Mouse (Mus musculus) neural tube, embryonic 10.5 days (tissue): ENCODE data around the gene Ap4e1.
A peak's percentile ranks its signal among the peaks of the same experiment; 100 is the strongest.

Source experiments
- DNase-seq: peaks from one replicate; pipeline ENCODE4 v3.0.0-alpha.2; 2017; ENCODE audit warnings: low spot score; ENCODE audit errors: extremely low spot score

Gene Ap4e1

DNA sequence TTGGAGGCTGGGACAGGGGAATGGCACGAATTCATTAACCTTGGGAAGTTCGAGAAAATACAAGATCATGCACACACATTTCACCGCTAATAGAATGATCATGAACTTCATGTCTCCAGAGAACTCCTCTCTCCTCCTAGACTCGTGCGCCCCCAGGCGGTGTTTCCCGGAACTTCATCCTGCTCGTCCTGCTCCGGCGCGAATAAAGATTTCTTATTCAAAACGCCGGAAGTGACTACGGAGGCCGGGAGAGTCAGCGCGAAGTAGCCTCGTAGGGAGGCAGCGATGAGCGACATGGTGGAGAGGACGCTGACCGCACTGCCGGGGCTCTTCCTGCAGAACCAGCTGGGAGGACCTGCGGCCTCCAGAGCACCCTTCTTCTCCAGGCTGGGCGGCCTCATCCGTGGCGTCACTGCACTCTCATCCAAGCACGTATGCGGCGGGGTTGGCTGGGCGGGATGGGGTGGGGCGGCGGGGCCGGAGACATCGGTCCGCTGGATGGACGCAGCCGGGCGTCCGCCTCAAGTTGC lies at the start of gene Ap4e1:
Gene Ap4e1 (plus strand): TSS at position 249 of the 530 bp plus-strand sequence.
- peak; percentile 99 for DNase-seq

DNA sequence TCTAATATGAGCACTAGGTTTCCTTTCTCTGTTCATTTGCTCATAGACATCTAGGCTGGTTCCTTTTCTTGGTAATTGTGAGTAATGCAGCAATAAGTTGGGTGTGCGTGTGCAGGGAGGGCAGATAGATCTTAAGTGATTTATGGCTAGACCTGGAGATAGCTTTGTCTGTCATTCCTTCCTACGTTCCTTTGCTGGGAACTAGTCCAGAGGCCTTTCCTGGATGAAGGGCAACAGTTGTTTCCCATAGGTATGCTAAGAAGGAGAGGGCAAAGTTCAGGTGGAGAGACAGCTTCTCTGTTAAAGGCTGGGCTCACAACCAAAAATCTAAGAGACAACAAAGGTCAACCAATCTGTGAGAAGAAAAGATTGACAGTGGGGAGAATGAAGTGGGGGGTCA lies 46.8 kb upstream of the Ap4e1 start:
- no peak for DNase-seq

GRCm38 (mm10) chr2:126977428-126977827 lies 31.1 kb upstream of the Ap4e1 start:
- no peak for DNase-seq

GRCm38 (mm10) chr2:126983221-126983620 lies 25.3 kb upstream of the Ap4e1 start:
- no peak for DNase-seq

DNA sequence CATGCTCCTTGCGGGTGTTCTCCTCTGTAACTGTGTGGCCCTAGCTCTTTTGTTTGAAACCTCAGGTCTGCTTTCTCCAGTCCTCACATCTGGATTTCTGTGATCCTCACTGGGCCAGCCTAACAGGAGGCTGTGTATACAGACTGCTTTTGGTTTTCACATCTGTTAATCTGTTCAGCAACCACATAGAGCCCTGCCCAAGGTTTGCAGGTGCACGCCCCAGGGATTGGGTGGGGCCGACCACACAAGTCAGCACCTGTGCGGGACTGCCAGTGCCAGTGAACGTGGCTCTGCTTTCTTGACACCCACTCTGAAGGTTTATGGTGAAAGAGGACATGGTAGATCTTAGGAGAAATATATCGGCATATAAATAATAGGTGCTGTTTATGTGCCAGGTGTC lies 18.6 kb upstream of the Ap4e1 start:
- DNase-seq: no peak

- no peak for DNase-seq
Measured at GRCm38 (mm10) chr2:126992742-126993141, 15.8 kb upstream of the Ap4e1 start.

- no peak for DNase-seq
Measured at GRCm38 (mm10) chr2:126994384-126995166, 13.9 kb upstream of the Ap4e1 start.

DNA sequence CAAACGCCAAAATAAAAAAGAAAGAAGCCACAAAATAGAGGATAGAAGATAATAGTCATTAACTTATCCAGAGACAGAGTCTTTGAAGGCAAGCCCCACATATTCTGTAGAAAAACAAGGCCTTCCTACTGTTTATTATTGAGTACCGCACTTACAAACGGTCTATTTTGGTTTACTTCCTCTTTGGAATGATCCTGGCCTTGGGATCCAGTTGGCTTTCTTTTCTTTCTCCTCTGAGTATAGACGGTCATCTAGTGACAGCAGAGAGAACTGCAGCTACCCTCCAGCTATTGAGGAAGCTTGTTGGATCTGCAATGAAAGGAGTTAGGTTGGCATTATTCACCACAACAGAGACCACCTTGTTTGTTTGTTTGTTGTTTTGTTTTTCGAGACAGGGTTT lies 11.8 kb upstream of the Ap4e1 start:
- no peak for DNase-seq

- DNase-seq: no peak
Measured at GRCm38 (mm10) chr2:126998219-126998618, 10.3 kb upstream of the Ap4e1 start.

GRCm38 (mm10) chr2:127000406-127001324 lies 7.9 kb upstream of the Ap4e1 start:
- DNase-seq: no peak

DNA sequence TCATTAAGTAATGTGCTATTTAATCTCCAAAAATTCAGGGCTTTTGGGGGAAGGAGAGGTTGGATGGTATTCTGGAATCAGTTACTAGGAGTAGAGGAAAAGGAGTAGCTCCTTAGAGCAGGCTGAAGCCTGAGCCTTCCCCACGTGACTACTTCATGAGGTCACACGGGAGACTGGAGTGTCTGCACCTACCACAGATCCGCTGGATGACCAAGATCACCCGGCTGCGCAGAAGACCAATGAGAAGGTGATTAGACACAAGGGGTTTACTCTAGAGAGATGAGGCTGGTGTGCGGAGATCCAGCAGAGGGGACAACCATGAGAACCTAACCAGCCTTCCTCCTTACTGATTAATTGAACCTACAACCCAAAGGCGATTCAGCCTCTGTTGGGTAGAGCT lies 4.5 kb upstream of the Ap4e1 start:
- DNase-seq: no peak

GRCm38 (mm10) chr2:127006634-127007370 lies 1.7 kb upstream of the Ap4e1 start:
- DNase-seq: peak; percentile 39

DNA sequence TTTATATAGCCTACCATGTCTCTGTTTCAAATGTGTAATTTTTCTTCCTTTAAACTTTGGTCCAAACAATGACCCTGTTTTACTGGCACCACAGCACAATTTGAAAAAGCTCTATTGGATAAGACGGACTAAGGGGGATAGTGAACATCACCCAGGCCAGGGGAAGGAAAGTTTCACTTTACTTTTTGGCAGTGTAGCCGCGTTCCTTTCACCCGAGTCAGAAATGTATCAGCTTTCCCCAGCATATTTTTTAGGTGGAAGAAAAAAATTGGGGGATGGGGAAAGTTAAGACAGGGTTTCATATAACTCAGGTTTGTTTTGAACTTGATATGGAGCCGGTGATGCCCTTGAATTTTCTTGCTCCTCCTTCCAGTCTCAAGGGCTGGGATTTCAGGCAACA lies 1.0 kb upstream of the Ap4e1 start:
- DNase-seq: no peak

DNA sequence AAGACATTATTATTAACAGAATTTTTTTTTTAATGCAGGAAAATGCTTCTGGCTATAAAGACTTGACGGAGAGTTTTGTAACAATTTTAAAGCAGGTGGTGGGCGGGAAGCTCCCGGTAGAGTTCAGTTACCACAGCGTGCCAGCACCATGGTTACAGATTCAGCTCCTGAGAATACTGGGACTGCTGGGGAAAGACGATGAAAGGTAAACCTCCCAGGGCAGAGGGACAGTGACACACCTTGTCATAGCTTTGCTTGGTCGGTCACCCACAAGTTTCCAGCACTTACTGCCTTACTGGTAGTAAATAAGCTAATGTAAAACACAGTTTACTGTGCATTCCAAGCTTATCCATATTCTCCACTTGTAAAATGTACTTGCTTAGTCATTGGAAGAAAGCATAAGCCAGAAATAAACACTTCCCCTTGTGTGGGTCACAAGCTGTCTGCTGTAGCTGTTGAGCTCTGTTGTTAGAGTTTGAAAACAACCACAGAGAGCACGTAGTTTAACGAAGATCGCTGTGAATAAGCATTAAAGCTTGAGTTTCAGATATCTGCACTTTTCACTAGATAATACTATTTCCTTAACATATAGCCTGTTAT lies 26.6 kb downstream of the Ap4e1 start:
- DNase-seq: no peak

DNA sequence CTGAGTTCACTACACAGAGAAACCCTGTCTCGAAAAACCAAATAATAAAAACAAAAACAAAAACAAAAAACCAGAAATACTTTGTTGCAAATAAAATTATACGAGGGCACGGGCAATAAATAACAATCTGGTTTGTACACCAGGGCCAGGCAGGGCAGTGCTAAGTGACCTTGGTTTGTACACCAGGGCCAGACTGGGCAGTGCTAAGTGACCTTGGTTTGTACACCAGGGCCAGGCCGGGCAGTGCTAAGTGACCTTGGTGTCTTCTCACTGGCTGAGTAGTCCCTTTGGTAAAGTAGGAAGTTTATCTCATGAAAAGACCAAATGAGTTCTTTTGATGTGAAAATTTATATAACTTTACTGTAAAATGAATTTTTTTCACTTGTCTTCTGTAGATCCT lies 28.8 kb downstream of the Ap4e1 start:
- no peak for DNase-seq

- no peak for DNase-seq
Measured at GRCm38 (mm10) chr2:127061471-127061870, 53.0 kb downstream of the Ap4e1 start.

- DNase-seq: no peak
Measured at GRCm38 (mm10) chr2:127068806-127069205, 60.3 kb downstream of the Ap4e1 start.

DNA sequence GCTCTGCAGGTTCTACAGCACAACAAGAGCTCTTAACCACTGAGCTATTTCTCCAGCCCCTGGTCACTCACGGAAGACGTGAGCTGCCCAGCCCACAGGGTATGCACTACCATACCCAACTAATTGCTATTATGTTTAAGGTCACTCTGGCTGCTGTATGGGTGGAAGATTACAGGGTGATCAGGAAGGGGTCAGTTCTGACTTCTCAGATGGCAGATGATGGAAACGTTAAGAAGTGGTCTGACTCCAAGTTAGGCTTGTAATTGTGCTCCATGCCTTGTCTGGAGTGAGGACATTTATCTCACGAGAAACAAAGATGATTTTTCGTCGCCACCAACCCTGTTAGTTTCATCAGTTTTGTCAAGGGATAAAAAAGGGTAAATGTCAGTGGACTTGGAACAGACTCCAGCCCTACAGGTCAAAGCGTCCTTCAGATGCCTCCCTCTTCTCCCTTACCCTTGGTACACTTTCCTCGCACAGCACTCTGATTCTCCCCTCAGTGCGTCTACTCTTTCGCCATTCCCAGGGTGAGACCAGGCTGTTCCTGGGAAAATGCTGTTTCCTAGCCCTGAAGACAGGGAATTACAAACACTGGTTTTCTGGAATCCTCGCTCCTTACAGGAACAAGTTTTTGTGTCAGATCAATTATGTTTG lies 61.4 kb downstream of the Ap4e1 start:
- DNase-seq: no peak

DNA sequence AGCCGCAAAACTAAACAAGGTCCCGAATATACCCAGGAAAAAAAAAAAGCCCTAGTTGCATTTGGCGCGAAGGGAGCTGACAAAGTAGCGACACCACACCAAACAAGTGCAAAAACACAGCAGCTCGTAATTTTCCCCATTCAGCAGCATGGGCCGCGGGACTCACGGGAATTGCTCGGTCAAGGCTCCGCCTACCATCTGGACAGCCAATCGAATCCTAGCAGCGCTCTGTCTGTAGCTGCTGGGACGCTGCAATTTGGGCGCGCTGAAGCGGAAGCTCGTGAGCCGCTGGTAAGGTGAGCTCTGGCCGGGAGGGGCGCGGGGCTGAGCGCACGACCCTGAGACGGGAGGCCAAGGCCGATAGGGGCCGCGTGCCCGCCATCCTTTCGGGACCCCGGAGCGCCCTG lies 61.9 kb downstream of the Ap4e1 start, which contains the start of gene Blvra:
Gene Blvra (plus strand): TSS at position 231 of the 407 bp plus-strand sequence.
- DNase-seq: peak; percentile 88

GRCm38 (mm10) chr2:127070879-127071278 lies 62.4 kb downstream of the Ap4e1 start:
- DNase-seq: no peak
